Mouse (Mus musculus) mature B cell (primary cell): ENCODE results near the gene Nptxr.

Experiments used
- in situ Hi-C: fragments of 300-500 bp; cut with MboI; formaldehyde crosslinking; loops from 2 replicates; pipeline ENCODE4 v1.14.3; 2019

Nptxr gene

GRCm38 (mm10) chr15:79790905-79791304 is 13.7 kb downstream of the Nptxr start:
- in situ Hi-C loops: no loop called here

- in situ Hi-C loops: no loop called here
Observed at GRCm38 (mm10) chr15:79790111-79790510, 14.5 kb downstream of the Nptxr start.

GRCm38 (mm10) chr15:79787815-79788214 is 16.8 kb downstream of the Nptxr start:
- in situ Hi-C loops: no loop called here

- in situ Hi-C loops: no loop called here
Observed at GRCm38 (mm10) chr15:79785056-79785455, 19.5 kb downstream of the Nptxr start.

- in situ Hi-C loops: no loop called here
Observed at GRCm38 (mm10) chr15:79777749-79778148, 26.8 kb downstream of the Nptxr start, which contains the start of gene Dnal4. Dnal4 (minus strand) TSS chr15:79777849.

GRCm38 (mm10) chr15:79775662-79776061 is 28.9 kb downstream of the Nptxr start:
- in situ Hi-C loops: no loop called here

GRCm38 (mm10) chr15:79774117-79775027 is 30.2 kb downstream of the Nptxr start:
- in situ Hi-C loops: no loop called here

GRCm38 (mm10) chr15:79770629-79771240 is 33.8 kb downstream of the Nptxr start:
- in situ Hi-C loops: no loop called here

- in situ Hi-C loops: no loop called here
Observed at GRCm38 (mm10) chr15:79768302-79768701, 36.3 kb downstream of the Nptxr start.

GRCm38 (mm10) chr15:79767327-79767961 is 37.1 kb downstream of the Nptxr start:
- in situ Hi-C loops: no loop called here

GRCm38 (mm10) chr15:79766586-79767071 is 37.9 kb downstream of the Nptxr start:
- in situ Hi-C loops: no loop called here

- in situ Hi-C loops: no loop called here
Observed at GRCm38 (mm10) chr15:79766168-79766567, 38.4 kb downstream of the Nptxr start.

GRCm38 (mm10) chr15:79765361-79765760 is 39.2 kb downstream of the Nptxr start:
- in situ Hi-C loops: no loop called here

GRCm38 (mm10) chr15:79764539-79765267 is 39.9 kb downstream of the Nptxr start:
- in situ Hi-C loops: no loop called here

GRCm38 (mm10) chr15:79763601-79764246 is 40.8 kb downstream of the Nptxr start:
- in situ Hi-C loops: no loop called here

- in situ Hi-C loops: no loop called here
Observed at GRCm38 (mm10) chr15:79763001-79763400, 41.6 kb downstream of the Nptxr start.

- in situ Hi-C loops: no loop called here
Observed at GRCm38 (mm10) chr15:79760956-79761355, 43.6 kb downstream of the Nptxr start.

GRCm38 (mm10) chr15:79757118-79757517 is 47.4 kb downstream of the Nptxr start:
- in situ Hi-C loops: no loop called here

- in situ Hi-C loops: no loop called here
Observed at GRCm38 (mm10) chr15:79755977-79756625, 48.5 kb downstream of the Nptxr start.

GRCm38 (mm10) chr15:79755176-79755575 is 49.4 kb downstream of the Nptxr start:
- in situ Hi-C loops: no loop called here

GRCm38 (mm10) chr15:79753873-79754272 is 50.7 kb downstream of the Nptxr start:
- in situ Hi-C loops: no loop called here
